Mouse (Mus musculus) heart, postnatal 10 days (tissue): Measurements from ENCODE around the gene Ampd3. TPM values are rescaled to one million over a fixed set of nuclear protein-coding genes. Genes with fewer than 3 reads are reported as not detected.
A peak's percentile ranks its signal among the peaks of the same experiment; 100 is the strongest.

Experiments
- DNase-seq, 2 experiments: peaks; one replicate each; pipeline ENCODE4 v3.0.0; 2021
- intact Hi-C: fragments of 180-260 bp; cut with DNase I; formaldehyde crosslinking; loops from one replicate; pipeline ENCODE4 v1.15.1; 2025
- microRNA-seq, 2 experiments: library from miRNA; unstranded; fragments of <30 nt; microRNA quantifications; one replicate each; pipeline ENCODE4 v1.2.0; 2022
- total RNA-seq, 2 experiments: library from RNA; stranded (reverse); gene quantifications; 2 replicates each; pipeline ENCODE4 v1.2.3; 2021

The Ampd3 gene
- total RNA-seq, 2 experiments from 2014 or later, result 37.7 to 39.2 TPM

DNA sequence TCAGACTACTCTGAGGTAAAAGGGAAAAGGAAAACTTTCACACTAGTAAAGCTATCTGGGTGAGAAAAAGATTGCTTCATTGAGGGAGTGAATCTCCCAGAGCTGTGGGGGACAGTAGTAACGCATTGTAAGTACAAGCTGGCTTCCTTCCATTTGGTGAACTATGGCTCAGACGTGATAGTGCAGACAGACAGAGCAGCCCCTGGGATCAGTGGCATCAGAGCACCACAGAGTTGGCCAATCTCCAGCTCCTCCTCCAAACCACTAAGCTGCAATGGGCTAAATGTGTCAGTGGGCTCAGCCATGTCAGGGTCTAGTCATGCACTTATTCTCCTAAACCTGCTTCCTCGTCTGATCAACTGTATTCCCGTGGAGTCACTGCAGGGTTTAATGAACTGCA is 55.6 kb downstream of the Ampd3 start:
- intact Hi-C loops, result no loop called here
- DNase-seq, result no peak

DNA sequence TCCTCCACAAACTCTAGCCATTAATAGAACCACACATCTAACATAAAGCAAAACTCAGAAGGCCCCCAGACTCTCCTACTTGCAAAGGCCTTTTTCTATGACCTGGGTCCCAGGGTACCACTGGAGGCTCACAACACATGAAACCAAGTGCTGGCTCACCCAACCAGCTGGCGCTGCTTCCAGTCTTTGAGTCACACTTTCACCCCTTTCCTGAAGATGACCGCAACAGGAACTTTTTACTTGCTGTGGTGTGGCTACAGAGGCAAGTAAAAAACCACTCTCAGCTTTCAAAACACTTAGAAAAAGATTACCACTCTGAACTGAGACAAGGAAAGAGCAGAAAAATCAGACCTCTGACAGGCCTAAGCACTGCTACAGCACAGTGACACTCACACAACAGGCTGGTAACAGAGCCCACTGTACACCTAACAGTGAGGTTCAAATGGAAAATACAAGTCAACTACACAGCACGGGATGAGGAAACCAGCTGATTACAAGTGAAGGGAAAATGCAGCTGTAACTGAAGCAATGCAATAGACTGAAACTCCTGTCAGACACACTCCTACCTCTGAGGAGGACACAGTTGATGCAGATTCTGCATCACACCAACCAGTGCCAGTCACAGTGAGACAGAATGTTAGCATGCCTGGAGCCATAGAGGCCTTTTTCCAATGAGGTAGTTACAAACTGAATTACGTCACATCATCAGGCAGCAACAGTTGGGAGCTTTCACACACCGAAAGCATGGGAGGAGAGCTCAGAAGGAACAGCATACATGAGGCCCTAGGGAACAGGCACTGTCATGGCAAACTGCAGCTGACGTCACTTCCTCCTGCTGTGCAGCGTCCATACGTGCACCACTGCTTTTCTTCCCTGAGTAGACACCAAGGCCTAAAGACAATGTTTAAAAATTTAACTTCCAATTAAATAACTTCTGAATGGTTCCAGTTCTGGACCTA is 56.3 kb downstream of the Ampd3 start:
- DNase-seq, result no peak
- intact Hi-C loops, result no loop called here

DNA sequence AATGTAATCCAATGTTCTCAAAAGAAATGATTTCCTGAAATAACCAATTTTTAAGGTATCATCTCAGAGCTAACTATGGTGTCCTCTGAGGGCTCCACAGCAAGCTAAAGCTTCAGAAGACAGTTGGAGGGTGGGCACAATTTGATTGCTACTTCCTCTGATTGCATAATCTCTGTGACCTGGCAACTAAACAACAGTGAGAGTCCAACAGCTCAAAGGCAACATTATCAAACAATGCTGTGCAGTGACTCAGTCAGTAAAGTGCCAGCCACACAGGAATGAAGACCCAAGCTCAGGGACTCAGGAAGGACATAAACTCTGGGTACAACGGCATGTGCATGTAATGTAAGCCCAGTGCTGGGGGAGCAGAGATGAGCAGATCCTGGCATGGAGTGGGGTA is 65.0 kb downstream of the Ampd3 start:
- DNase-seq, result no peak
- intact Hi-C loops, result no loop called here

DNA sequence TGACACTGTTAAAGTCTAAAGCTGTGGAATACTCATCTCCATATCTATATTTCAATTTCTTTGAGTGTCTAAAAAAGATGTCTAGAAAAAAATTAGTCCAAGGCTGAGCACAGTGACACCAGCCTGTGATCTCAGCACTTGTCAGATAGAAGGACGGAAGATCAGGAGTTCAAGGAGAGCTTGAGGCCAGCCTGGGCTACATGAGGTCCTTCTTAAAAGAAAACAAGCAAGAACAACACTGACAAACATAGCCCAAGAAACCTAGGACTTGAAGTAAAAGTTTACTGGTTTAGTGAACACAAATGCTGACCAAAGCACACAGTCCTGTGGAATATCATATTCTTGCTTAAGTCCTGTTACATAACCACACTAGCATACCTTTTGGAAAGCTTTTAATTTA is 66.0 kb downstream of the Ampd3 start:
- intact Hi-C loops, result no loop called here
- no peak for DNase-seq

DNA sequence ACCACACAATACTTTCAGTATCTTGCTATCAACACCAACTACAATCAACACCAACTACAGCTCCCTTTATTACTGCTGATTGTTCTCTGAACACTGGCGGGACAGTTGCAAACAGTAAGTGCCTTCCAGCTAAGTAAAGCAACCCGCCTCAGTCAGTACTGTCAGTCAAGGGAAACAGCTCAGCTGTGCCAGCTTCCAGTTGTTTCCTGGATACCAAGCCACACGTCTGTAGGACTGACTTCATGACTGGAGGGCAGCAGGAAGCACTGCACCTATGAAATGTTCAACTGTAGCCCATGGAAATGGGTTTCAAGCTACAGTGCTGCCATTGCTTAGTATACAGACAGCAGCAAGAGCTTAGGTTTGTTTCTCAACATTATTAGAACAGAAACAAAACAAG is 66.5 kb downstream of the Ampd3 start:
- DNase-seq, result no peak
- intact Hi-C loops, result no loop called here

DNA sequence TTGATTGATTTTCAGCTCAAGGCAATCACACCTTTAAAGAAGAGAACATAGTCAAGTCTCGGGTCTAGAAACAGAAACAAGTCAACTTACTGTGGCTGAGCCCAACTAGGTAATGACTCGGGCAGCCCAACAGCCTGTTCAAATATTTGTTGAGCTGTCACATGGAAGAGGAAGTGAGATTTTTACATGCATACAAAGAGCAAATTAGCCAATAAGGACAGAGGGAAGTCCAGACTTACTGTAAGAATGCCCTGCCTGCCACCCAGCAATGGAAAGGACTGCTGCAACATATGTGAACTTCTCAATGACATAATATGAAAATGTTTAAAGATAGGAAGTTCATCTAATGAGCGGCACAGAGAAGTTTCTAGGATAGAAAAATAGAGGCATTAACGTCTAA is 72.3 kb downstream of the Ampd3 start:
- no peak for DNase-seq
- intact Hi-C loops, result no loop called here

DNA sequence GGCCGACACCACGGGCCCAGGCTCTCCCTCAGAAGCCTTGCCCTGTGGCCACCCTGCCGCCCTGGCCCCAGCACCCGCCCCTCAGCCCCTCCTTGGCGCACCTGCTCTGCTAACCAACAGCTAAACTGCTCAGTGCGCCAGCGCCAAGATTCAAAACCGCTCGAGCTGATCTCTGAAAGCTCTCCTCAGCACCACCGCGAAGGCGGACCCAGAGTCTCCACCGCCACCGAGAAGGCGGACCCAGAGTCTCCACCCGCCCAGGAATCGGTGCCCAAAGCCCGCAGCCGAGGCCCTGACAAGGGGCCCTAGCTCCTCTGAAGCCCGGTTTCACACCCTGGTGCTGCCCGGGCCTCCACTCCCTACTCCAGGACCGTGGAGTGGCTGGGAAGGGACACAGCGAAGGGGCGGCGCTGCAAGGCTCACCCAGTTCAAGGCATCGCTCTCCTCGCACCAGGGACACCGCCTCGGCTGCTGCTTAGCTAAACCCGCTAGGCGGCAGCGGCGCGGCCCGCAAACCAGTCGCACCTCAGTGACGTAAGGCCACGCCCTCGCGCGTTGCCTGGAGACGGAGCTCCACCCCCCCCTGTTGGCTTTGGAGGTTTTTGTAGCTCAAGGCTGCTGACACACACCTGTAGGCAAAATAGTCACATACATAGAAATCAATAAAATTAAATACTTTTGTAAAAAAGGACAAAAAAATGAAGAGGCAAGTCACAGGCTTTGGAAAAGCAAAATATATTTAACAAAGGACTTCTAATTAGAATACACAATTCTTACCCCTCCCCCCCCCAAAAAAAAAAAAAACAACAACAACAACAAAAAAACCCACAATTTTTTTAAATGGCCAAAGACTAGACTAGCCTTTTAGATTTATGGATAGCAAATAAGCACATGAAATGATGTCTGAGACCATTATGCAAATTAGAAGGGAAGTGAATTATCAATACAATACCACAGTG is 76.2 kb downstream of the Ampd3 start, which contains the start of gene Rnf141:
TSS of gene Rnf141 (minus strand) at position 542 of the 959 bp plus-strand sequence.
- DNase-seq, result peak; percentile 94
- intact Hi-C loops, result no loop called here

DNA sequence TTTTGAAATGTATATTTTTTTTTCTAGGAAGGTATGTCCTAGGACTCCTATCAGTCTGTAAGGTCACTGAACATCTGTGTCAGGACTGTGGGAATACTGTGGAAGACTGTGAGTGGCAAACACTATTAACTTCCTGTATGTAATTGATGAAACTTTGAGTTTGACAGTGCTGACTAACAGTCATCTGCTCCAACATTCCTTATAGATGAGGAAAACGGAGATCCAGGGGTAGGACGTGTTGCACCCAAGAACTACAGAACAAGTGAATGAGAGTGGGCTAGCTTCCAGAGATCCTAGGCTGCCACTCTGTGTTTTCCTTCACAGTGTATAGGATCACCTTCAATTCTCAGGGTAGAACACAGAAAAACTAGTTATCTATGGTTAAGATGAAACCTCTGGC is 79.3 kb downstream of the Ampd3 start:
- intact Hi-C loops, result no loop called here
- no peak for DNase-seq

DNA sequence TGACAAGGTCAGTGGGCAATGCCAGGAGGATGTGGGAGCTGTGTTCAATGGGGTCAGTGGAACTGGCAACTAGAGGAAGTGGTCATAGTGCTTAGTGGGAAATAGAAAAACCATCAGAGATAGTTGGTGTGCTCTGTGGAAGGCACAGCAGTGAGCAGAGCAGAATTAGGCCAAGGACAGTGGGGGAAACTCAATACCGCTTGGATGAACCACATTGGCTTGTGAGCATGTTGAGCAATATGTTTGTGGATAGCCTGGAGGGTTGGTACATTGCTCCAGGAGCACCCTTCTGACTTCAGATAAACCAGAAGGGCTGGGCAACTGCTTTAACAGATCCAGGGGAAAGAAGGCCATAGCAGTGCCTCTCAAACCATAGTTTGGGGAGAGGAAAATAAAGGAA is 80.4 kb downstream of the Ampd3 start:
- intact Hi-C loops, result no loop called here
- DNase-seq, result no peak

DNA sequence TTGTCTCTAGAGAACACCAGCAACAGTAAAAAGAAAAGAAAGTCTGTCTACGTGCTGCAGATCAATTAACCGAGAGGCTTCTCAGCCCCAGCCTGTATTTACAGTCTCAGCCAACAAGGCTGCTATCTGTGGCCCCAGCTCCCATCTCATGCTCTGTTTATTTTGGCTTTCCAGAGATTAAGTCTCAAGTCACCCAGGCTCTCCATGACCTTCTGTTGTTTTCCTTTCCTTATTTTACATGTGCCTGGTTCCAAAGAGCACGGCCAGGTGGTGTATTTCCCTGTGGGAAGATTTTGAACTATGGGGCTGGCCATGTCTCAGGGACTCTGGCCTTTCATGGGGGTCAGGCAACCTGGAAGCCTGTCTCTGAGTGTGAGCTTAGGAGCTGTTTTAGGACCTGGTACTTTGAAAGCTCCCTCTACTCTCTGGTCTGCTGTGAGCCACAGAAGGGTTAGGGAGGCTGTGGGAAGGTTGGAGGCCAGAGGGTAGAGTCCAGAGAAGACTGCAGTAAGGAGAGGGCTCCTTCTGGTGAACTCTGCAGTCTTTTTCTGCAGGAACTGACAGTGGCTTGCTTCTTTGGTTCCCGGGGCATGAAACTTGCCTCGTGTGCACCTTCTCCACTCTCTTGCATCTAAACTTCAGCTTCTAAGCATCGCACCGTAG is 83.7 kb downstream of the Ampd3 start:
- intact Hi-C loops, result no loop called here
- no peak for DNase-seq

DNA sequence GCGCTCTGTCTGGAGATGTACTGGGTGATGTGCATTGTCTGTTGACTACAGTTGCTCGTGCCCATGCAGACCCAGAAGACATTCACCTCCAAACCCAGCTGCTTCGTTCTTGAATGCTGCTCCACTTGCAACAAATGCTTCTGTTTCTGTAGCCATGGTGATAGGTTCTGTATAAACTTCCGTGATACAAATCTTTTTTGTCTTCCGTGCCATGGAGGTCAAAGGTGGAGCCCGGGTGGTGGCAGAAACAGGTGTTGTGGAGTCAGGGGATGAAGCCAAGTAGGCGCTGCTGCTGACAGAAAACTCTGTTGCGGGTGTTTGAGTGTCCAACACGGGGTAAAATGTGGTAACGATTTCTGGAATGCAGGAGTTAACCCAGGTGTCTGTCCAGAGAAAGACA is 85.6 kb downstream of the Ampd3 start:
- intact Hi-C loops, result no loop called here
- DNase-seq, result no peak

DNA sequence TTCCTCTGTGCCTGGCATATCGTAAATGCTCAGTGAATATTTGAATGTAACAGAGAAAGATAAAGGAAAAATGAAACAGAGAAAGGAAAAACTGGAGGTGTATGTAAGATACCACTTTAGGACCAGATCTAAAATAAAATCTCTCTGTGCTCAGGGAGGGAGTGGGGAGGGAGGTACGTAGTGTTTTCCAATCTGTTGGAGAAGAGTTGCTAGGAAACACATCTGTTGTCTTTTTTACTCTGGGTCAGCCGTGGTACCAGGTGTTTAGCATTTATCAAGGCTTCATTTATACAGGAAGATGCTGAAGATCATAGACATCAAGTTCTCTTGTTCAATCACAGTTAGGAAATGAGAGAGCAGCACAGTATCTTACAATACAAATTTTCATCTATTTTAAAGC is 86.5 kb downstream of the Ampd3 start:
- DNase-seq, result no peak
- intact Hi-C loops, result no loop called here

DNA sequence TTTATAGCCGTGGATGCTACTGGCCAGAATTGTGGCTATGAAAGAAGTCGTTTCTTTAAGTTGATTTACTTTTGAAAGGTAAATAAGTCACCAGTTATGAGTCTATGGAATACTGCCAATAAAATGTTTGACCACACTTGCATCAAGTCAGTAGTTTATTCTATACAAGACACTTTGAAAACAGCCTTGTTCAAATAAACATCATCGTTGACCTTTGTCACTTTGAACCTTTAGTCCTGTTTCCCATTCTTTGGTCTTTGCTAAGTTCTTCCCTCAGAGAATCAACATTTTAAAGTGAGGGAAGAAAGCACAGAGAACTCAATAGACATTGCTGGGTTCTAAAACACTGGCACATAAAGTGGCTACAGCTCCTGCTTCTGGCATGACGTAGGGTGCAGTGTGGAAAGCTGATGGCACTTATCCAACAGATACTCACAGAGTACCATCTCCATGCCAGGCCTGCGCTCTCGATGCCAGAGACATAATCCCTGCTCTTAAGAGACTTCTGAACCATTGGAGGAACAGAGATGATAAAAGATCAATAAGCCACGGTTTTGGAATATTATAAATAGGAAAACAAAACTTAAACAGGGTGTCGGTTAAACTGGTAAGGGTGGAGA is 87.0 kb downstream of the Ampd3 start:
- intact Hi-C loops, result no loop called here
- peak; percentile 45 to 49 for DNase-seq

DNA sequence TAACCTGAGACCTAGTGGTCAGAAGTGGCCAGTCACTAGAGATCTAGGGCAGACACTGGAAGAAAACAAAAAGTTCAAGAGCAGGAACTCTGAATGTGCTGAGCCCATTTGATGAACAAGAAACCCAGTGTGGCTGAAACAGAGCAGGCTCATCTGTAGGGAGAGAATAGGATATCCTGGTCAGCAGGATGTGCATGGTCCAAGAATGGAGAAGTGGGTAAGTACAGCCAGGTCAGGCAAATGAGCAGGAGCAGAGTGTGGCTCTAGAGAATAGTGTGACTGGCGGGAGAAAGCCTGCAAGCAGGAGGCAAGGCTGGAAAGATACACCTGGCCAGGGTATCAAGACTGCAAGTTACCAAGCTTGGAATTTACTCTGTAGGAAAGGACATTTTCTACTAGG is 87.6 kb downstream of the Ampd3 start:
- intact Hi-C loops, result no loop called here
- DNase-seq, result no peak

DNA sequence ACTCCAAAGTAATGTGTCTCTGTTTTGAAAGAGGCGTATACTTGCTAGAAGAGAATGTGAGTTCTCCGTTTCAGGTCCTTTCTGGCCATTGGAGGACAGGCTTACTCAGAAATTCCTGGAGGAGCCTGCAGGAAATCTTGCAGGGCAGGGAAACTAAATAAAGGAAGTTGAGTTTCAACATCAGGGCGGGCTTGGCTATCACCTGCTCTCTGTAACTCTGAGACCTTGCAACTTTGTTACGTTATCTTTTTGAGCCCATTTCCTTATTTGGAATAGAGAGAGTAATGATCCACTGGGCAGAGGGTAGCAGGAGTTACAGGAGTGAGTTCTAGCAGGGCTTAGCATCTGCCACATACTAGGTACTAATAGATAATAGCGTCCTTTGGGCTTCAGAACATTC is 92.1 kb downstream of the Ampd3 start:
- intact Hi-C loops, result no loop called here
- DNase-seq, result peak in 1 of 2 experiments; percentile 22

Small RNA genes within 50 kb of the gene (microRNA-seq; reads per million reads assigned to microRNA genes)
- gene Gm47282, result 0 reads per million in 2 experiments

Other genes starting within 250 kb of the Ampd3 start
- 10 to 100 TPM; 58.8 to 64.6 TPM for gene Sbf2, start 153.3 kb upstream of the Ampd3 start, total RNA-seq
- 10 to 100 TPM; 13.8 to 15.7 TPM for gene Adm, start 140.5 kb upstream of the Ampd3 start, total RNA-seq
- 10 to 100 TPM; 50.4 to 51.2 TPM for gene Rnf141, start 76.3 kb downstream of the Ampd3 start, total RNA-seq
- gene Lyve1, start 95.0 kb downstream of the Ampd3 start, total RNA-seq, result 10 to 100 TPM in 1 of 2 experiments, 1 to 10 TPM in 1; 9.6 to 18.9 TPM
- gene Mrvi1, start 214.3 kb downstream of the Ampd3 start, total RNA-seq, result 10 to 100 TPM; 13.5 to 15.5 TPM